Mouse (Mus musculus): ENCODE measurements at regions not wholly inside any gene's neighbourhood (a gene's known extent, or its start where the extent isn't known, plus 50 kb on each side); places are given as distances from the start of the nearest gene placed in this dataset.

DNA sequence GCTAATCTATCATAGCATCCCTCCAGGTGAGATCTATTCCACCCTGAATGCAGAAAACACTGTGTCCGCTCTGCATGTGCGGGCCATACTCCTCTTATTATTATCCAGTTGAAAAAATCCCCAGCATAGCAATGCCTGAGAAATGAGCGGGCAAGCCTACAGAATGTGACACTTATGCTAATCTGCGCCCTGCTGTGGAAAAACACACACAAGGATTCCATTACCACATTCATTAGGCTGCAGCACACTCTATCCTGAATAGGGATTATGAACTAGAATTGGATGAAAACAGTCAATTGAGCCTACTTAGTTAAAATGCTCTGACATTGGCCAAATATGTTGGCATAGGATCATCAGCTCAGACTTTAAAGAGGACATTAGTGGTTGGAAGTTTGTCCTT is 99.5 kb upstream of the Meis1 start:
- no peaks in the 10 kb centered on the region for H3K36me3 ChIP-seq
- 71% methylated on average over 4 of the region's 4 CpGs for WGBS
- H3K9me3 ChIP-seq (replicated peaks), result no peaks in the 10 kb centered on the region
- no peak for ATAC-seq (ENCODE audit: low FRiP score)
- no peak overlapping the region for H3K4me2 ChIP-seq
- no peak overlapping the region for H3K9ac ChIP-seq (replicated peaks)
- no peak overlapping the region for H3K27ac ChIP-seq (replicated peaks)
- no peak overlapping the region for H3K4me3 ChIP-seq (replicated peaks)
- peaks cover 7% of the 10 kb centered on the region for H3K4me1 ChIP-seq
- no peaks in the 10 kb centered on the region for H3K27me3 ChIP-seq (replicated peaks)

DNA sequence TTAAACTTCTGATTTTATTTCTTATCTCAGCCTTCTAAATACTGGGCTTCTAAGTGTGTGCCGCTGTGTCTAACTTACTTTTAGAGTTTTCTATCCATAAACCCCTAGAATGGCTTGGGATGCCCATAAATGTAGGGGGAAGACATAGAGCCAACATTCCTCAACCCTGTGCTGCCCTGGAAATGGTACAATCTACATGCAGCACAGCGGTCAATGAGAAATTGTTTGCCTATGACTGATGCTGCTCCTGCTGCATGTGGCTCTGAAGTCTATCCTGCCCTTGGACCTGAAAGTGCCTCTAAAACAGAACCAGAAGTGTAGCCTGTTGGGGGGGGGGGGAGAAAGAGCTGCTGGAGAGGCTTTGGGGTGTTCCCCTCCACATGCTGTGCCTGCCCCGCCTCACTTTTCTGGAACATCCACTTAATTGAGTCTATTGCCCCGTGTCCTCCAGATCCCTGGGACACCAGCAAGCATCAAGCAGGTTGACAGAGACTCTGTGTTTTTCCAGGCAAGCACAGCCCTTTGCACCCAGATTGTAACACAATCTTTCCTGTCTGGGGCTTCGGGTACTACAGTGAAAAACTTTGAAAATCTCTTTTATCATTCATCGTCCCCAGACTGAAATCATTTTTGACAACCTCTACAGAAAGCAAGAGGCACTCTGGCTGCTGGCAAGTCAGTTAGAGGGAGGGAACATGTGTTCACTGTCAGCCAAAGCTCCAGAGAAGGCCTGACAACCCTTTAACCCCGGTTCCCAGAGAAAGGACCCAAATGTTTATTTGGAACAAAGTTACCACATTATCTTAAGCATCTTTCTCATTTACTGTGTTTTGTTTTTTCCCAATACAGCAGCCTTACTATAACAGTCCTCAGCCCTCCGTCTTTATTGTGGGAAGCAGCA is 101.4 kb upstream of the Meis1 start:
- Histone ChIP-seq H3K4me1 (peaks cover 7% of the 10 kb centered on the region), H3K4me2 (no peak overlapping the region), H3K27me3 (replicated peaks) (no peaks in the 10 kb centered on the region), H3K9ac (replicated peaks) (no peak overlapping the region), H3K27ac (replicated peaks) (0 out of 2 replicates have a peak overlapping the region, but pooled peaks have one; percentile 4), H3K4me3 (replicated peaks) (no peak overlapping the region), H3K36me3 (no peaks in the 10 kb centered on the region), H3K9me3 (replicated peaks) (no peaks in the 10 kb centered on the region)
- 64% methylated on average over 8 of the region's 8 CpGs for WGBS
- ATAC-seq (ENCODE audit: low FRiP score), result no peak; the same call in 1 of the 2 replicates

DNA sequence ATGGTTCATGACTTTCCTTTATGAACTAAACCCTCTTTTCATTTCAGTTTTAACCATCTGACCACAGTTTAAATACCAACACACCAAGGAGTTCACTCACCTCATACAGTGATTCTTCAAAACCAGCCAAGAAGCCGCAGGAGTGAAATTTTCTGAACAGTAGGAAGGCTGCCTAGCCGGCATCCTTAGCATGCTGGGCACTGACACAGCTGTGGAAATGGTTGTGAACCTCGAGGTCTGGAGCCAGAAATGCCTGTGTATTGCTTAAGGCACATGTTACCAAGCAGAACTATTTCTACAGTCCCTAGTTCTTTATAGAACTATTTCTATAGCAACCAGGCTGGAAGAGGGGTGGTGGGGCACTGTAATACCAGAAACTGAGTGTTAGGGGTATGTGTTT is 102.1 kb upstream of the Meis1 start:
- no peak overlapping the region for H3K4me3 ChIP-seq (replicated peaks)
- no peaks in the 10 kb centered on the region for H3K9me3 ChIP-seq (replicated peaks)
- peaks cover 7% of the 10 kb centered on the region for H3K4me1 ChIP-seq
- 50% methylated on average over 3 of the region's 3 CpGs for WGBS
- no peak overlapping the region for H3K4me2 ChIP-seq
- peak; percentile 59 for ATAC-seq (ENCODE audit: low FRiP score)
- 0 out of 2 replicates have a peak overlapping the region, but pooled peaks have one; percentile 4 for H3K27ac ChIP-seq (replicated peaks)
- H3K9ac ChIP-seq (replicated peaks), result no peak overlapping the region
- no peaks in the 10 kb centered on the region for H3K36me3 ChIP-seq
- no peaks in the 10 kb centered on the region for H3K27me3 ChIP-seq (replicated peaks)

DNA sequence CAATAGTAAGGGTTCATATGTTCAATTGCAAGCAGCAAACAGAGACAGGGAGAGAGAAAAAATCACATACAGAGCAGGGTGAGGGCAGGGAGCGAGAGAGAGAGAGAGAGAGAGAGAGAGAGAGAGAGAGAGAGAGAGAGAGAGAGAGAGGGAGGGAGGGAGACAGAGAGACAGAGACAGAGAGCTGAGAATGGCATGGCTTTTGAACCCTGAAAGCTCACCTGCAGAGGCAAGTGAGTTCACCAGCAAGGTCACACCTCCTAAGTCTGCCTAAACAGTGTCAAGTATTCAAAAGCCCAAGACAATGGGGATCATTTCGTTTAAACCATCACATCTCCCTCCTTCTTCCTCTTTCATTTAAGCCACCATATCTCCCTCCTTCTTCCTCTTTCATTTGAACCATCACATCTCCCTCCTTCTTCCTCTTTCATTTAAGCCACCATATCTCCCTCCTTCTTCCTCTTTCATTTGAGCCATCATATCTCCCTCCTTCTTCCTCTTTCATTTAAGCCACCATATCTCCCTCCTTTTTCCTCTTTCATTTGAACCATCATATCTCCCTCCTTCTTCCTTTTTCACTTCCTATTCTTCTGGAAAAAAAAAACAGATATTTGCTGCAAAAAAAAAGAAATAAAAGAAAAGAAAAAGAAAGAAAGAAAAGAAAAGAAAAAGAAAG is 116.7 kb upstream of the Meis1 start:
- 44% methylated on average over 2 of the region's 2 CpGs for WGBS
- Histone ChIP-seq H3K4me2 (no peak overlapping the region), H3K27ac (replicated peaks) (no peak overlapping the region), H3K27me3 (replicated peaks) (no peaks in the 10 kb centered on the region), H3K9me3 (replicated peaks) (no peaks in the 10 kb centered on the region), H3K36me3 (no peaks in the 10 kb centered on the region), H3K4me3 (replicated peaks) (no peak overlapping the region), H3K9ac (replicated peaks) (no peak overlapping the region), H3K4me1 (peaks cover 4% of the 10 kb centered on the region; the same call in 1 of the 2 replicates)
- ATAC-seq (ENCODE audit: low FRiP score), result no peak

DNA sequence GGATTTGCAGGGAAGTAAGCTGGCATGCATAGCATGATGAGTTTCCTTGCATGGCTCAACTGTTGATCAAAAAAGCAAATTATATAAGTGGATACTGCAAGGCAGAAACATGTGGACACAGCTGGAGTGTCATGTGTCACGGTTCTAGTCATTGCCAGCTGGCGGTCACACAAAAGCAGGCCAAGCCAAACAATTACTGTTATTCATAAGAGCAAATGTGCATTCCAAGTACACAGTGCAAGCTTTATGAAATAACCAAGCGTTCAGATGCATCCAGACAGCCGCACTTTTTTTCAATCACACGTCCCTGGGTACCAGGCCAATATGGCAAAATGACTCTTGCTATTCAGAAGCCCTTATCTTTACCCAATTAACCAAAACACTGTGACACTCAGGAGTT is 119.6 kb upstream of the Meis1 start:
- ATAC-seq (ENCODE audit: low FRiP score), result peak; percentile 47; the same call in 1 of the 2 replicates
- Histone ChIP-seq H3K9me3 (replicated peaks) (no peaks in the 10 kb centered on the region), H3K36me3 (no peaks in the 10 kb centered on the region), H3K4me3 (replicated peaks) (no peak overlapping the region), H3K9ac (replicated peaks) (no peak overlapping the region), H3K27me3 (replicated peaks) (no peaks in the 10 kb centered on the region), H3K4me2 (no peak overlapping the region), H3K4me1 (peaks cover 4% of the 10 kb centered on the region; the same call in 1 of the 2 replicates), H3K27ac (replicated peaks) (no peak overlapping the region)
- 51% methylated on average over 5 of the region's 5 CpGs for WGBS

DNA sequence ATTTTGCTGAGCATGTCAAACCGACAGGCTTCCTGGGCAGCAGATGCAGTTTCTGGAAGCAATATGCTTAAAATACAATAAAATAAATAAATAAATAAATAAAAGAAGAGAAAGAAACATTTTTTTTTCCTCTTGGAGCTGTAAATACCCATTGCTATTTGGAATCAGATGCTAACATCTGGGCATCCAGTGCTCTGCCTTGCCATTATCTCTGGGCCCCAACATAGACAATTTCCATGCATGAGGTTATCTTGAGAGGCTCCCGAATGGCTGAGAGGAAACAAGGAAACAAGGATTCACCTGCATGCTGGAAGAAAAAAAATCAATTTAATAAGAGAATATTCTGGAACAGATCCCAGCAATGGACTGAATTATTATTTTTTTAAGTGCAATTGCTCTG is 120.0 kb upstream of the Meis1 start:
- 67% methylated on average over 2 of the region's 2 CpGs for WGBS

DNA sequence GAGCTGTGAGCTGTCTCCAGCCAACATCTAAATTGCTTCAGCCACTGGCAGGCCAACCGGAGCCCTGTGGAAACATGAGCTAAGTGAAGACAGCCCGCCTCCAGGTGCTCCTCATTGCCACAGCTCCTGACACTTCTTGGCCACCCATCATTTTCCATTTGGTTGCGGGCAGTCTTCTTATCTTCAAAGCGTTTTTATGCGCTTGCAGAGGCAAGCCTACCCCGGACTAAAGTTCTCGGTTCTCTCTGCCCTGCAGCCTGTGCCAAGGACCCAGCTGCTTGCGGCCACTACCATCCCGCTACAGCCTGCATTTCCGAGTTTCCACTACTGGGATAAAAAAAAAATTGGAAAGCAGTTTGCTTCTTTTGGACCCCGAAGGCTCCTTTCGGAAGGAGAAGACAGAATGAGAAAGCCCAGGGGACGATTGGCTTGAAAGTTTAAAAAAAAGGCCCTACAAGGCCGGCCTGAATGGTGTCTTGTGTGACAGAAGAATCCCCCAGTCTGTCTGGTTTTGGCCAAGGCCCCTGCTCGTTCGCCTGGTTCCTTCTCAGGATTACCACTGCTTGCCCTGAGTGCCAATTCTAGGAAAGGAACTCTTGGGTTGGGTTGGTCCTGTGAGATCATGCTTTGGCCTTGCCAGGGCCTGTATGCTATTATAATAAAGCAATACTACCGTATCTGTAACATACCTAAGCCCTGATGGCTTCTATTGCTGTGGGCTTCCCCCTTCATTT is 124.6 kb upstream of the Meis1 start:
- Histone ChIP-seq H3K36me3 (no peaks in the 10 kb centered on the region), H3K9ac (replicated peaks) (no peak overlapping the region), H3K4me2 (no peak overlapping the region), H3K27ac (replicated peaks) (no peak overlapping the region), H3K4me3 (replicated peaks) (no peak overlapping the region), H3K27me3 (replicated peaks) (no peaks in the 10 kb centered on the region), H3K9me3 (replicated peaks) (no peaks in the 10 kb centered on the region), H3K4me1 (peaks cover 3% of the 10 kb centered on the region; the same call in 1 of the 2 replicates)
- ATAC-seq (ENCODE audit: low FRiP score), result no peak
- 87% methylated on average over 17 of the region's 17 CpGs for WGBS

More for the DNA sequence above, 120.0 kb upstream of the Meis1 start:
- no peak overlapping the region for H3K4me3 ChIP-seq (replicated peaks)
- no peak for ATAC-seq (ENCODE audit: low FRiP score)
- H3K9me3 ChIP-seq (replicated peaks), result no peaks in the 10 kb centered on the region
- no peak overlapping the region for H3K4me2 ChIP-seq
- H3K36me3 ChIP-seq, result no peaks in the 10 kb centered on the region
- no peaks in the 10 kb centered on the region for H3K27me3 ChIP-seq (replicated peaks)
- no peak overlapping the region for H3K27ac ChIP-seq (replicated peaks)
- peaks cover 4% of the 10 kb centered on the region; the same call in 1 of the 2 replicates for H3K4me1 ChIP-seq
- no peak overlapping the region for H3K9ac ChIP-seq (replicated peaks)

DNA sequence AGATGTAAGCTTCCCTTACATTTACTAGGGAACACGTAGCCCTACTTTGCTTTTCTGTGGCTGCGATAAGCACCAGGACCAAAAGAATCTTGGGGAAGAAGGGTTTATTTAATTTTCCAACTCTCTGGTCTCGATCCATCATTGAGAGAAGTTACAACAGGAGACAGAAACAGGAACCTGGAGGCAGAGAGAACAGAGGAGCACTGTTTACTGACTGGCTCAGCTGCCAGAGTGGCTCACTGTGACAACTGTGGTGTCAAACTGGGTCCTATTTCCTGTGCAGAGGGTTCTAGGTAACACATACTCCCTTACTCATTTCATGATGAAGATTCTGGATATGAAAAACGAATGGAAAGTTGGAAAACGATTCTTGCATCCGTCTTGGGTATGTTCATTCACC is 125.7 kb upstream of the Meis1 start:
- Histone ChIP-seq H3K27me3 (replicated peaks) (no peaks in the 10 kb centered on the region), H3K9ac (replicated peaks) (no peak overlapping the region), H3K9me3 (replicated peaks) (no peaks in the 10 kb centered on the region), H3K4me1 (no peaks in the 10 kb centered on the region), H3K27ac (replicated peaks) (no peak overlapping the region), H3K4me2 (no peak overlapping the region), H3K4me3 (replicated peaks) (no peak overlapping the region), H3K36me3 (no peaks in the 10 kb centered on the region)
- WGBS, result 85% methylated on average over 6 of the region's 6 CpGs
- no peak for ATAC-seq (ENCODE audit: low FRiP score)

DNA sequence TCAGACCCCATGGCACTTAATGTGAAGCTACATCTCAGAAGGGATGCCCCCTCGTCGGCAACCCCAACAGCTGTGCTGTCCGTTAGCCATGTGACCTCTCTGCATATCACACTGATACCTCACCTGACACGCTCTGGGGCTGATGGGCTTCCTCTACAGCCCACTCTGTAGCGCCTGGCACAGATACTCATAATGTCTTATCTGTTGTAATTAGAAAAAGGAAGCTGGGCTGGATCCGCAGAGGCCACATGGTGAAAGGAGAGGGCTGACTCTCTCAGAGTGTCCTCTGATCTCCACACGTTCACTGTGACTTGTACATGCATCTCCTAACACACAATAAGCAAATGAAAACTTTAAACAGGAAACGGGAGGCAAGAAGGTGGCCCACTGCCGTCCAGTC is 126.5 kb upstream of the Meis1 start:
- no peak for ATAC-seq (ENCODE audit: low FRiP score)
- H3K4me2 ChIP-seq, result no peak overlapping the region
- WGBS, result 89% methylated on average over 9 of the region's 9 CpGs

DNA sequence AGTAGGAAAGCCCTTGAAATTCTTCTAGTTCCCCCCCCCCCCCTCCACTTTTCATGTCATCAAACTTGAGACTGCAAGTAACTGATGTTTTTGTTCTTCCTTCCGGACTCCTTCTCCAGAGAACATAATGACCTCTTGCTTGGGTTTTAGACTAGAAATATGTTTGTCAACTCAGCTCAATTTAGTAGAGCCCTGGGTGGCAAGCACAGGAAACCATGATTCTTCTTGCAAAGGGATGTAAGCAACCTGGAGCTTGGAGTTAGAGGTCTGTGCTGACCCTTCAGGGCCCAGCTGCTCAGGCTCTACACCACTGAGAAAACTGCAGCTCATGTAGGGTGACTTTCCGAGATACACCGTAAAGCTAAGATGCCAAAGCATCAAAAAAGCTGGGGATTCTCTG is 127.2 kb upstream of the Meis1 start:
- no peaks in the 10 kb centered on the region for H3K27me3 ChIP-seq (replicated peaks)
- H3K4me1 ChIP-seq, result no peaks in the 10 kb centered on the region
- ATAC-seq (ENCODE audit: low FRiP score), result no peak
- H3K9me3 ChIP-seq (replicated peaks), result no peaks in the 10 kb centered on the region
- H3K9ac ChIP-seq (replicated peaks), result no peak overlapping the region
- no peak overlapping the region for H3K27ac ChIP-seq (replicated peaks)
- no peak overlapping the region for H3K4me2 ChIP-seq
- 80% methylated on average over 3 of the region's 3 CpGs for WGBS
- H3K4me3 ChIP-seq (replicated peaks), result no peak overlapping the region
- H3K36me3 ChIP-seq, result no peaks in the 10 kb centered on the region

More for the DNA sequence above, 126.5 kb upstream of the Meis1 start:
- H3K9me3 ChIP-seq (replicated peaks), result no peaks in the 10 kb centered on the region
- H3K36me3 ChIP-seq, result no peaks in the 10 kb centered on the region
- no peak overlapping the region for H3K4me3 ChIP-seq (replicated peaks)
- H3K4me1 ChIP-seq, result no peaks in the 10 kb centered on the region
- no peak overlapping the region for H3K27ac ChIP-seq (replicated peaks)
- no peaks in the 10 kb centered on the region for H3K27me3 ChIP-seq (replicated peaks)
- H3K9ac ChIP-seq (replicated peaks), result no peak overlapping the region

DNA sequence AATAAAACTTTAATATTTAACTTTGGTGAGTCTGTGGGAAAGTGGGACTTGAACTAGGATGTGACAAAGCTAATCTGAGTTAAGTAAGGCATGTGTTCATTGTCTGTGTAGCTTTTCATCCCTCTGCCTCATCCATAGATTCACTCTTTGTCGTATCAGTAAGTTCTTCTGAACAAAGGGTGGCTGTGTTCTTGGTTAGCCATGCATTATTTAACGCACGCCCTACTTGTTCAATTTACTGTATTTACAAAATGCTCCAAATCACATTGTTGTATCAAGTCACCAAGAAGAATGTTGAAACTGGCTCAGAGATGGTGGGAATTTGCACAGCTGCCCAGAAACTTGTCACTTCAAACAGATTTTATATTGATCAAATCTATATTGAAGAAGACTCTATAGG is 132.2 kb upstream of the Meis1 start:
- no peak overlapping the region for H3K27ac ChIP-seq (replicated peaks)
- 57% methylated on average over 3 of the region's 3 CpGs for WGBS
- no peaks in the 10 kb centered on the region for H3K36me3 ChIP-seq
- H3K4me3 ChIP-seq (replicated peaks), result no peak overlapping the region
- no peaks in the 10 kb centered on the region for H3K9me3 ChIP-seq (replicated peaks)
- no peak overlapping the region for H3K4me2 ChIP-seq
- no peaks in the 10 kb centered on the region for H3K4me1 ChIP-seq
- no peaks in the 10 kb centered on the region for H3K27me3 ChIP-seq (replicated peaks)
- ATAC-seq (ENCODE audit: low FRiP score), result no peak
- no peak overlapping the region for H3K9ac ChIP-seq (replicated peaks)

Measured in neural tube, embryonic 15.5 days (tissue).